Mouse (Mus musculus): ENCODE data around the gene Faah.

The Faah gene

GRCm38 (mm10) chr4:115941242-115941820, 76.4 kb downstream of the Faah start:
- DNase-seq: no peak

GRCm38 (mm10) chr4:115940681-115941080, 77.0 kb downstream of the Faah start:
- no peak for DNase-seq

GRCm38 (mm10) chr4:115939295-115940102, 78.2 kb downstream of the Faah start, which contains the start of gene Dmbx1:
TSS of gene Dmbx1 (minus strand) at chr4:115939926.
- no peak for DNase-seq

- no peak for DNase-seq
These were observed 79.2 kb downstream of the Faah start for GRCm38 (mm10) chr4:115938276-115939160.

DNA sequence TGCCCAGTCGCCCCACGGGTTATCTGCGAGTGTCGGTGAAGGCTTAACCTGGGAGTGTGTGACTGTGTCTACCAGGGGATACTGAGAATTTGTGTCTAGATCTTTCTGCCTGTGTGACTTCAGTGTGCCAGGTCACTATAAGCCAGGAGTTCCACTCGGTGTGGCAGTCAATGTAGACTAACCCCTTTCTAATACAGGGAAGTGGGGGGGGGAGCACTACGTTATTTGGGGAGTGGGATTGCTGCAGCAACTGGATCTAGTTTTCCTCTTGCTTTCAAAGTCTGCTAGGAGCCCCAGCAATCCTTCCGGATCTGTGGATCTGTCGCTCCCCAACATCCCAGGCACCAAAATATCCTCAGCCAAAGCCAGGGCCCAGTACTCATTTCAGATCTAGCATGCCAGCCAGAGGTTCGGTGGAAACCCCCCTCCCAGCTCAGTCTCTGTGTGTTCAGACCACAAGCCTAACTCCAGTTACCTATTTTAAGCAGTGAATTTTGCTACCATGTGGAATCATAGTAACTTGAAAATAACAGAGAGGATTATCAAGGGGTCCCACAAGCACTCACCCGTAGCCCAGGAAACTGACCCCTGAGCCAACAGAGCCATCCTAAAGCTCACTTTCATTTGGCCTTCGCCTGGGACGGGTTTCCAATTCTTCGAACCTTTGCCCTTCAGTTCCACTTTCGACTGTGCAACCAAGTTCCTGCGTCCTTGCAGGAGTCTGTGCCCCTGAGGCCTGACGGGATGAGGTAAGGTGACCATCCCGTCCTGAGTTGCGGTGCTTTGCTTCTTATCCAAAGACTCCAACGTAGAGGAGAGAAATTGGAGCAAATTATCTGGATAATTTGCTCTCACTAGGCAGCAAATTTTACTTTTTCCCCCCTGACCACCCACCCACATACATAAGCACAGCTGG, 80.4 kb downstream of the Faah start:
- no peak for DNase-seq

DNA sequence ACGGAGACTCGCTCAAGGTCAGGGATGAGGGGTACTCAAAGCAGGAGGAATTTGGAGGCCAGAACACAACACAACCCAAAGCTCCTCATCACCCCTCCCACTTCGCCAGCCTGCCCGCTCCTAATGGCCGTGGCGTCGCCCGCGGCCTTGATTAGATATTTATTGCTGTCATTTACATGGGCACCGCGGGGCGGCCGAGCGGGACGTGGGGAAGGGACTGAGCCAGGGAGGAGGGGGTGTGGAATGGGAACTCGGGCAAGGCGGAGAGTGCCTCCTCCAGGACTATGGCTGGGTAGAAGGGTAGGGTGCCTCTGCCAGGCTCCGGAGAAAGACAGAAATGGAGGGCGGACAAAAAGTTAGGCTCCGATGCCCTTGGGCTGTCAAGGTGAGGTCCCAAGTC, 81.1 kb downstream of the Faah start:
- no peak for DNase-seq

DNA sequence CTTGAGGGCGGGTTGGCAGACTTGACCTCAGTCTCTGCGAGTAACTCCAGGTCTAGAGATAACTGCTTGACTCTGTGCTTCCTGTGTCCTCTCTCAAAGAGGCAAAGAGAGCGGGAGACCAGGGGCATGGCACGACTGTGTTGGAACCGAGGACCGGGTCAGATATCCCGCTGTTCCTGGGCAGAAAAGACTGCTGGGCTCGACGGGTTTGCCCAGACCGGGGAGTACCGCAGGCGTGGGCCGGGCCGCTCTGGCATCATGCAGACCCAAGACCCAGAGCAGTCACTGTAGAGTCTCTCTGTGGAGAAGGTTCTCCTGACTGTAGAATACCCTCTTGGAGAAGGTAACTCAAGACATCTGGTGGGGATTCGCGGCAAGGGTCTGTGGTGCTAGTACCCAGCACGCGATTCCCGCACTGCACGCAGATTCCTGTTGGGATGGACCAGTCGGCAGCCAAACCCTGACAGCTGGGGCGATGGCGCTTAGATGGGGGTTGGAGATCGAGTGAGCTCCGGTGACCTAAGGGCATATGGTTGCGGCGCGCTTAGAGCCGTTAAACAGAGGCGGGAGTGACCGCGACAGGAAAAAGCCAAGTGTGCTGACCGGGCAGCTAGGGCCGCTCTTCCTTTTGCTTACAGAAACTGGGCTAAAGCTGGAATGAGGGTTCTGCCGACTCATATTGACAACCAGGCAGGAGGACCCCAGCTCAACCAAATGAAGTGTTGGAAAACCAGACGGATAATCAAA, 81.7 kb downstream of the Faah start:
- no peak for DNase-seq

DNA sequence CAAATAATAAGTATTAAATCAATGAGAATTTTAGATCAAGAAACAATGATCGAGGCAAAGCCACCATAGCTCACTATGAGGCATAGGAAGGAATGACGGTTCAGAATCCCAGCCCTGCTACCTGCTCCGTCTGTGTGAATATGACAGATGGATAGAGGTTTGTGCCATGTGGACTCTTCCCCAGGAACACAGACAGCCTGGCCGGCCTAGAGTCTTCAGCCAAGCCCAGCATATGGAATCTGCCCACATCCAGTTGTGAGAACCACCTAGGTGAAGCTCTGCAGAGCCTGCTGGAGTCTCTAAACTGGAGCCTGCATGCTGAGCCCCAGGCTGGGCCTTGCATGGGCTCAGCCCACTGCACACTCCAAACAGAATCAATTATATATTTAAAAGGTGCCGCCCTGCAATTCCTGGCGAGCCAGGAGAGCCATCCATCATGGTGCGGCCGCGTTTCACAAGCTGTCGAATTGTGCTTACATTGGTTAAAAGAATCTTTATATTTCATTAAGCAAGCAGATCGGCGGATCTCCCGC, 86.1 kb downstream of the Faah start:
- no peak for DNase-seq

- DNase-seq: no peak
These were observed 90.1 kb downstream of the Faah start for GRCm38 (mm10) chr4:115927637-115928036.

GRCm38 (mm10) chr4:115923262-115923880, 94.4 kb downstream of the Faah start:
- no peak for DNase-seq

DNA sequence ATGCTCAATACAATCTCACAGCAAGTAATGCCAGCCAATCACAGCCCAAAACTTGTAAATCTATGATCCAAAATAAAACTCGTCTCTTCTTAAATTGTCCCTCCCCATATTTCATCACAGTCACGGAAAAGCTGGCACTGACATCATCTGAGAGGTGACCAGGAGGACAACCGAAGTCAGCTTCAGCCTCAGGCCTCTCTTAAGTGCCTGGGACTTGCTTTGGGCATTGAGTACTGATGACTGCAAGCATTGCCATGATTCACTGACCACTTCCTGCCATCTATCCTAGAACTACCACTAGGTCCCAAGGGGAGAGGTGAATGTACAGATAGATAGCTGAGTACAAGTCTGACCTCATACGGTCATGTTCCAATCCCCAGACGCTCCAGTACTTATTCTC, 95.0 kb downstream of the Faah start:
- DNase-seq: no peak

- DNase-seq: no peak
These were observed 97.8 kb downstream of the Faah start for GRCm38 (mm10) chr4:115919911-115920310.

Measured in right cerebral cortex, adult 18-20 months (tissue).